Mouse (Mus musculus): Measurements from ENCODE around the gene Zc3h8. TPM values are rescaled to one million over a fixed set of nuclear protein-coding genes. Genes with fewer than 3 reads are reported as not detected.

The Zc3h8 gene
- polyA plus RNA-seq (2012; ENCODE audit: insufficient read depth, low replicate concordance) = 0.30 TPM in 1 of 2 replicates, not detected in the other

GRCm38 (mm10) chr2:128943538-128944528 lies at the start of gene Zc3h8:
TSS of gene Zc3h8 (minus strand) at chr2:128944077.
- Histone ChIP-seq H3K27me3 (replicated peaks) (no peaks in the 10 kb centered on the region), H3K9me3 (no peaks in the 10 kb centered on the region), H3K4me1 (peaks cover 19% of the 10 kb centered on the region), H3K36me3 (replicated peaks; ENCODE audit: low read length) (peaks cover 17% of the 10 kb centered on the region), H3K4me3 (replicated peaks) (peak within 1 kb of the TSS; percentile 95)
- TF ChIP-seq FLI1 (IDR thresholded peaks at IDR 0.05; ENCODE audit: low read length) (no peak), GATA1 (IDR thresholded peaks at IDR 0.05; ENCODE audit: borderline replicate concordance, low read length) (no peak)

GRCm38 (mm10) chr2:128984746-128985145 lies 40.9 kb upstream of the Zc3h8 start:
- H3K9me3 ChIP-seq = peaks cover 3% of the 10 kb centered on the region; the same call in 1 of the 2 replicates
- no peaks in the 10 kb centered on the region for H3K27me3 ChIP-seq (replicated peaks)
- H3K36me3 ChIP-seq (replicated peaks; ENCODE audit: low read length) = no peaks in the 10 kb centered on the region
- no peak for TF ChIP-seq GATA1 (IDR thresholded peaks at IDR 0.05; ENCODE audit: borderline replicate concordance, low read length)
- no peak for TF ChIP-seq FLI1 (IDR thresholded peaks at IDR 0.05; ENCODE audit: low read length)
- H3K4me3 ChIP-seq (replicated peaks) = no peak overlapping the region
- H3K4me1 ChIP-seq = no peaks in the 10 kb centered on the region

GRCm38 (mm10) chr2:128975572-128975971 lies 31.7 kb upstream of the Zc3h8 start:
- Histone ChIP-seq H3K36me3 (replicated peaks; ENCODE audit: low read length) (no peaks in the 10 kb centered on the region), H3K4me3 (replicated peaks) (no peak overlapping the region), H3K9me3 (no peaks in the 10 kb centered on the region), H3K27me3 (replicated peaks) (no peaks in the 10 kb centered on the region), H3K4me1 (peaks cover 15% of the 10 kb centered on the region)
- TF ChIP-seq GATA1 (IDR thresholded peaks at IDR 0.05; ENCODE audit: borderline replicate concordance, low read length) (no peak), FLI1 (IDR thresholded peaks at IDR 0.05; ENCODE audit: low read length) (no peak)

GRCm38 (mm10) chr2:128972301-128972700 lies 28.4 kb upstream of the Zc3h8 start:
- Histone ChIP-seq H3K27me3 (replicated peaks) (no peaks in the 10 kb centered on the region), H3K36me3 (replicated peaks; ENCODE audit: low read length) (no peaks in the 10 kb centered on the region), H3K9me3 (no peaks in the 10 kb centered on the region), H3K4me1 (peaks cover 17% of the 10 kb centered on the region), H3K4me3 (replicated peaks) (no peak overlapping the region)
- TF ChIP-seq FLI1 (IDR thresholded peaks at IDR 0.05; ENCODE audit: low read length) (no peak), GATA1 (IDR thresholded peaks at IDR 0.05; ENCODE audit: borderline replicate concordance, low read length) (no peak)

- H3K4me3 ChIP-seq (replicated peaks) = peak overlapping the region; percentile 96
- H3K4me1 ChIP-seq = peaks cover 23% of the 10 kb centered on the region
- H3K36me3 ChIP-seq (replicated peaks; ENCODE audit: low read length) = no peaks in the 10 kb centered on the region
- TF ChIP-seq FLI1 (IDR thresholded peaks at IDR 0.05; ENCODE audit: low read length) = no peak
- TF ChIP-seq GATA1 (IDR thresholded peaks at IDR 0.05; ENCODE audit: borderline replicate concordance, low read length) = no peak
- H3K27me3 ChIP-seq (replicated peaks) = no peaks in the 10 kb centered on the region
- H3K9me3 ChIP-seq = no peaks in the 10 kb centered on the region
Measured at GRCm38 (mm10) chr2:128968475-128969083, 24.7 kb upstream of the Zc3h8 start.

GRCm38 (mm10) chr2:128967661-128968441 lies 24.0 kb upstream of the Zc3h8 start, which contains the start of gene Gm10762:
TSS of gene Gm10762 (minus strand) at chr2:128967725.
- TF ChIP-seq FLI1 (IDR thresholded peaks at IDR 0.05; ENCODE audit: low read length) (no peak), GATA1 (IDR thresholded peaks at IDR 0.05; ENCODE audit: borderline replicate concordance, low read length) (no peak)
- H3K4me3 ChIP-seq (replicated peaks) = peak within 1 kb of the TSS; percentile 96
- H3K27me3 ChIP-seq (replicated peaks) = no peaks in the 10 kb centered on the region
- no peaks in the 10 kb centered on the region for H3K9me3 ChIP-seq
- H3K36me3 ChIP-seq (replicated peaks; ENCODE audit: low read length) = no peaks in the 10 kb centered on the region
- peaks cover 20% of the 10 kb centered on the region for H3K4me1 ChIP-seq

GRCm38 (mm10) chr2:128966641-128967580 lies 23.0 kb upstream of the Zc3h8 start, which contains the start of gene Zc3h6:
TSS of gene Zc3h6 (plus strand) at chr2:128967402.
- H3K27me3 ChIP-seq (replicated peaks) = no peaks in the 10 kb centered on the region
- H3K36me3 ChIP-seq (replicated peaks; ENCODE audit: low read length) = no peaks in the 10 kb centered on the region
- H3K9me3 ChIP-seq = no peaks in the 10 kb centered on the region
- H3K4me3 ChIP-seq (replicated peaks) = peak within 1 kb of the TSS; percentile 96
- TF ChIP-seq GATA1 (IDR thresholded peaks at IDR 0.05; ENCODE audit: borderline replicate concordance, low read length) (peak; percentile 72; the same call in 1 of the 3 replicates), FLI1 (IDR thresholded peaks at IDR 0.05; ENCODE audit: low read length) (no peak)
- peaks cover 20% of the 10 kb centered on the region for H3K4me1 ChIP-seq

GRCm38 (mm10) chr2:128966236-128966635 lies 22.4 kb upstream of the Zc3h8 start:
- no peaks in the 10 kb centered on the region for H3K36me3 ChIP-seq (replicated peaks; ENCODE audit: low read length)
- H3K9me3 ChIP-seq = no peaks in the 10 kb centered on the region
- no peaks in the 10 kb centered on the region for H3K27me3 ChIP-seq (replicated peaks)
- peaks cover 15% of the 10 kb centered on the region for H3K4me1 ChIP-seq
- H3K4me3 ChIP-seq (replicated peaks) = peak overlapping the region; percentile 96
- TF ChIP-seq FLI1 (IDR thresholded peaks at IDR 0.05; ENCODE audit: low read length) (no peak), GATA1 (IDR thresholded peaks at IDR 0.05; ENCODE audit: borderline replicate concordance, low read length) (no peak)

Data from megakaryocyte, embryonic 14.5 days (primary cell).